Mouse (Mus musculus) heart, embryonic 12.5 days (tissue): ENCODE results near the gene Spop. TPM values are rescaled to one million over a fixed set of nuclear protein-coding genes. Genes with fewer than 3 reads are reported as not detected.
"Not testable (repeated sequence)": the region's sequence is repeated elsewhere in the genome, so short reads cannot be mapped to it uniquely, and the experiment has no call there.

Experiments used
- ATAC-seq: fragments of 200-750 bp; cut with Nextera tagmentation; 2 replicates; pipeline ENCODE4 v1.8.0; 2017; ENCODE audit warnings: moderate TSS enrichment, moderate library complexity; ENCODE audit not compliant: insufficient number of reproducible peaks, low FRiP score
- H3K27ac ChIP-seq: fragments of 300-500 bp; sonication (generic); 2 replicates; pipeline ENCODE4 v1.5.1; 2016; ENCODE audit warnings: mild to moderate bottlenecking, moderate library complexity; ENCODE audit not compliant: poor library complexity, severe bottlenecking
- H3K27me3 ChIP-seq: fragments of 300-500 bp; sonication (generic); replicated peaks from 2 replicates; pipeline ENCODE4 v1.6.1; 2016; ENCODE audit warnings: mild to moderate bottlenecking, moderate library complexity
- H3K36me3 ChIP-seq: fragments of 300-500 bp; sonication (generic); 2 replicates; pipeline ENCODE4 v1.6.1; 2016; ENCODE audit warnings: mild to moderate bottlenecking, moderate library complexity
- H3K4me1 ChIP-seq: fragments of 300-500 bp; sonication (generic); replicated peaks from 2 replicates; pipeline ENCODE4 v1.6.1; 2016; ENCODE audit warnings: mild to moderate bottlenecking
- H3K4me2 ChIP-seq: fragments of 300-500 bp; sonication (generic); 2 replicates; pipeline ENCODE4 v1.6.1; 2016; ENCODE audit warnings: mild to moderate bottlenecking, moderate library complexity
- H3K4me3 ChIP-seq: fragments of 300-500 bp; sonication (generic); 2 replicates; pipeline ENCODE4 v1.5.1; 2016; ENCODE audit warnings: mild to moderate bottlenecking
- H3K9ac ChIP-seq: fragments of 300-500 bp; sonication (generic); 2 replicates; pipeline ENCODE4 v1.6.1; 2016; ENCODE audit warnings: mild to moderate bottlenecking, moderate library complexity
- H3K9me3 ChIP-seq: fragments of 300-500 bp; sonication (generic); replicated peaks from 2 replicates; pipeline ENCODE4 v1.6.1; 2016; ENCODE audit warnings: mild to moderate bottlenecking, moderate library complexity
- WGBS: fragments of 180-500 bp; shearing (Covaris S2); methylation state at CpG from one replicate; pipeline ENCODE4 v1.1.7; 2016; 5-methylcytosine and 5-hydroxymethylcytosine counted together
- polyA plus RNA-seq: library from polyadenylated mRNA; unstranded; fragments of >200 nt; fragmentation: Nextera tagmentation; extraction: Ambion mirVana; gene quantifications from 2 replicates; pipeline ENCODE4 v1.2.1, GENCODE M21; 2016

The Spop gene
- polyA plus RNA-seq, 1 experiment from 2014 or later, result 115 TPM

- ATAC-seq, result no peak
- Histone ChIP-seq H3K27me3 (no peaks in the 10 kb centered on the region; the same call in 1 of the 2 replicates), H3K4me3 (no peak overlapping the region), H3K9me3 (no peaks in the 10 kb centered on the region), H3K36me3 (no peaks in the 10 kb centered on the region), H3K4me2 (no peak overlapping the region), H3K4me1 (peaks cover 19% of the 10 kb centered on the region), H3K27ac (peak overlapping the region; percentile 68), H3K9ac (peak overlapping the region; percentile 52)
- 74% methylated on average over 16 of the region's 16 CpGs for WGBS
Observed at GRCm38 (mm10) chr11:95403382-95404340, 10.2 kb upstream of the Spop start.

- no peak overlapping the region for H3K9ac ChIP-seq
- no peak for ATAC-seq
- no peak overlapping the region for H3K27ac ChIP-seq
- WGBS, result 75% methylated on average over 4 of the region's 4 CpGs
- no peak overlapping the region for H3K4me2 ChIP-seq
- peaks cover 23% of the 10 kb centered on the region for H3K4me1 ChIP-seq
- H3K9me3 ChIP-seq, result no peaks in the 10 kb centered on the region
- H3K4me3 ChIP-seq, result no peak overlapping the region
- no peaks in the 10 kb centered on the region for H3K27me3 ChIP-seq
- H3K36me3 ChIP-seq, result no peaks in the 10 kb centered on the region
Observed at GRCm38 (mm10) chr11:95405771-95406170, 8.1 kb upstream of the Spop start.

- not testable (repeated sequence) for H3K36me3 ChIP-seq, ATAC-seq, H3K27me3 ChIP-seq, H3K9ac ChIP-seq, H3K27ac ChIP-seq, H3K9me3 ChIP-seq, H3K4me2 ChIP-seq, H3K4me3 ChIP-seq
- peaks cover 23% of the 10 kb centered on the region for H3K4me1 ChIP-seq
- WGBS, result 83% methylated on average over 5 of the region's 5 CpGs
Observed at GRCm38 (mm10) chr11:95406398-95406797, 7.5 kb upstream of the Spop start.

- no peak overlapping the region for H3K4me2 ChIP-seq
- H3K27ac ChIP-seq, result no peak overlapping the region
- H3K4me1 ChIP-seq, result 0 out of 2 replicates have a peak, but pooled peaks cover 3% of the 10 kb centered on the region
- H3K4me3 ChIP-seq, result no peak overlapping the region
- no peak for ATAC-seq
- no peaks in the 10 kb centered on the region for H3K27me3 ChIP-seq
- no peak overlapping the region for H3K9ac ChIP-seq
- no peaks in the 10 kb centered on the region for H3K36me3 ChIP-seq
- H3K9me3 ChIP-seq, result no peaks in the 10 kb centered on the region
- 76% methylated on average over 10 of the region's 10 CpGs for WGBS
Observed at GRCm38 (mm10) chr11:95409450-95410112, 4.3 kb upstream of the Spop start.

GRCm38 (mm10) chr11:95411453-95412013 lies 2.3 kb upstream of the Spop start:
- Histone ChIP-seq H3K27ac (no peak overlapping the region), H3K36me3 (no peaks in the 10 kb centered on the region), H3K27me3 (no peaks in the 10 kb centered on the region), H3K4me3 (no peak overlapping the region), H3K9me3 (no peaks in the 10 kb centered on the region), H3K4me2 (no peak overlapping the region), H3K9ac (peak overlapping the region; percentile 24; the same call in 1 of the 2 replicates), H3K4me1 (peaks cover 14% of the 10 kb centered on the region)
- 73% methylated on average over 6 of the region's 6 CpGs for WGBS
- no peak for ATAC-seq

- no peak overlapping the region for H3K4me2 ChIP-seq
- H3K27me3 ChIP-seq, result no peaks in the 10 kb centered on the region
- WGBS, result 85% methylated on average over 3 of the region's 3 CpGs
- 0 out of 2 replicates have a peak overlapping the region, but pooled peaks have one; percentile 27 for H3K27ac ChIP-seq
- no peak for ATAC-seq
- no peak overlapping the region for H3K9ac ChIP-seq
- peaks cover 14% of the 10 kb centered on the region for H3K4me1 ChIP-seq
- no peaks in the 10 kb centered on the region for H3K9me3 ChIP-seq
- no peaks in the 10 kb centered on the region for H3K36me3 ChIP-seq
- H3K4me3 ChIP-seq, result no peak overlapping the region
Observed at GRCm38 (mm10) chr11:95412615-95413014, 1.3 kb upstream of the Spop start.

GRCm38 (mm10) chr11:95414536-95415161 lies 769 bp downstream of the Spop start:
- H3K36me3 ChIP-seq, result no peaks in the 10 kb centered on the region
- H3K27me3 ChIP-seq, result no peaks in the 10 kb centered on the region
- peak overlapping the region; percentile 94 for H3K27ac ChIP-seq
- WGBS, result under 1% methylated on average over 28 of the region's 28 CpGs
- peak overlapping the region; percentile 70 for H3K4me3 ChIP-seq
- peak; percentile 88 for ATAC-seq
- H3K9ac ChIP-seq, result peak overlapping the region; percentile 72
- peaks cover 10% of the 10 kb centered on the region for H3K4me1 ChIP-seq
- peak overlapping the region; percentile 69 for H3K4me2 ChIP-seq
- H3K9me3 ChIP-seq, result no peaks in the 10 kb centered on the region

- H3K9ac ChIP-seq, result peak overlapping the region; percentile 39; the same call in 1 of the 2 replicates
- peaks cover 10% of the 10 kb centered on the region for H3K4me1 ChIP-seq
- H3K4me2 ChIP-seq, result peak overlapping the region; percentile 46
- ATAC-seq, result no peak
- no peaks in the 10 kb centered on the region for H3K27me3 ChIP-seq
- 0 out of 2 replicates have a peak, but pooled peaks cover 4% of the 10 kb centered on the region for H3K36me3 ChIP-seq
- peak overlapping the region; percentile 16; the same call in 1 of the 2 replicates for H3K4me3 ChIP-seq
- no peaks in the 10 kb centered on the region for H3K9me3 ChIP-seq
- H3K27ac ChIP-seq, result peak overlapping the region; percentile 47
Observed at GRCm38 (mm10) chr11:95415931-95416330, 2.1 kb downstream of the Spop start.

GRCm38 (mm10) chr11:95417341-95417740 lies 3.5 kb downstream of the Spop start:
- no peaks in the 10 kb centered on the region for H3K9me3 ChIP-seq
- WGBS, result 85% methylated on average over 5 of the region's 5 CpGs
- ATAC-seq, result no peak
- H3K4me3 ChIP-seq, result no peak overlapping the region
- H3K27me3 ChIP-seq, result no peaks in the 10 kb centered on the region
- H3K9ac ChIP-seq, result no peak overlapping the region
- H3K27ac ChIP-seq, result no peak overlapping the region
- H3K36me3 ChIP-seq, result 0 out of 2 replicates have a peak, but pooled peaks cover 4% of the 10 kb centered on the region
- no peak overlapping the region for H3K4me2 ChIP-seq
- H3K4me1 ChIP-seq, result peaks cover 10% of the 10 kb centered on the region

- H3K9me3 ChIP-seq, result no peaks in the 10 kb centered on the region
- 0 out of 2 replicates have a peak, but pooled peaks cover 4% of the 10 kb centered on the region for H3K36me3 ChIP-seq
- WGBS, result 70% methylated on average over 2 of the region's 2 CpGs
- H3K4me3 ChIP-seq, result no peak overlapping the region
- no peak overlapping the region for H3K9ac ChIP-seq
- no peak for ATAC-seq
- no peak overlapping the region for H3K27ac ChIP-seq
- H3K4me1 ChIP-seq, result peaks cover 4% of the 10 kb centered on the region
- no peak overlapping the region for H3K4me2 ChIP-seq
- no peaks in the 10 kb centered on the region for H3K27me3 ChIP-seq
Observed at GRCm38 (mm10) chr11:95420880-95421435, 7.1 kb downstream of the Spop start.
